Mouse (Mus musculus) liver, embryonic 14.5 days (tissue): ENCODE data around the gene Parp12. TPM values are rescaled to one million over a fixed set of nuclear protein-coding genes. Genes with fewer than 3 reads are reported as not detected.

Experiments used
- ATAC-seq: fragments of 200-750 bp; cut with Nextera tagmentation; 2 replicates; pipeline ENCODE4 v1.8.0; 2017; ENCODE audit warnings: moderate number of reproducible peaks, mild to moderate bottlenecking, moderate library complexity; ENCODE audit not compliant: insufficient read depth
- DNase-seq, 3 experiments: peaks; one replicate each; pipeline ENCODE4 v3.0.0-alpha.2; 2012 to 2013; ENCODE audit warnings: low read depth in 3 of 3, low spot score in 3 of 3
- H3K27ac ChIP-seq: fragments of 300-500 bp; sonication (generic); 2 replicates; pipeline ENCODE4 v1.5.1; 2014; ENCODE audit warnings: moderate library complexity, mild to moderate bottlenecking, control low read depth, inconsistent platforms
- H3K27me3 ChIP-seq: fragments of 300-500 bp; sonication (generic); 2 replicates; pipeline ENCODE4 v1.6.1; 2014; ENCODE audit warnings: mild to moderate bottlenecking, low read length, moderate library complexity; ENCODE audit not compliant: control insufficient read depth, insufficient read depth
- H3K36me3 ChIP-seq: fragments of 300-500 bp; sonication (generic); replicated peaks from 2 replicates; pipeline ENCODE4 v1.6.1; 2014; ENCODE audit warnings: low read depth; ENCODE audit not compliant: control insufficient read depth, insufficient read depth
- H3K4me1 ChIP-seq, 2 experiments: fragments of 200-500 bp in 1 of 2; fragments of 300-500 bp in 1 of 2; sonication (generic) in 1 of 2; replicated peaks; 2 replicates each; pipeline ENCODE4 v1.6.1; 2012 to 2014; ENCODE audit warnings: antibody characterized with exemption in 1 of 2, inconsistent platforms in 1 of 2, low read length in 1 of 2; ENCODE audit not compliant: control insufficient read depth in 2 of 2, insufficient read depth in 2 of 2
- H3K4me2 ChIP-seq: fragments of 300-500 bp; sonication (generic); 2 replicates; pipeline ENCODE4 v1.6.1; 2014; ENCODE audit warnings: low read depth, mild to moderate bottlenecking, control low read depth, moderate library complexity
- H3K4me3 ChIP-seq, 2 experiments: fragments of 200-500 bp in 1 of 2; fragments of 300-500 bp in 1 of 2; sonication (generic) in 1 of 2; 2 replicates each; pipeline ENCODE4 v1.5.1; 2012 to 2014; ENCODE audit warnings: low read depth in 2 of 2, low read length in 2 of 2, mild to moderate bottlenecking in 2 of 2, control low read depth in 1 of 2, inconsistent platforms in 1 of 2, moderate library complexity in 1 of 2; ENCODE audit not compliant: insufficient read depth in 1 of 2
- H3K9ac ChIP-seq: fragments of 300-500 bp; sonication (generic); replicated peaks from 2 replicates; pipeline ENCODE4 v1.6.1; 2014; ENCODE audit warnings: mild to moderate bottlenecking, control low read depth, moderate library complexity
- H3K9me3 ChIP-seq: fragments of 300-500 bp; sonication (generic); 2 replicates; pipeline ENCODE4 v1.6.1; 2016; ENCODE audit warnings: low read length, mixed read lengths; ENCODE audit not compliant: control insufficient read depth
- CTCF ChIP-seq: IDR thresholded peaks from 2 replicates; pipeline ENCODE4 v1.5.1; 2016; ENCODE audit warnings: antibody characterized with exemption, low read depth, control low read depth
- EP300 ChIP-seq: IDR thresholded peaks from 2 replicates; pipeline ENCODE4 v1.6.1; 2016; ENCODE audit warnings: antibody characterized with exemption, low read depth
- WGBS: fragments of 180-500 bp; shearing (Covaris S2); extraction: QIAGEN DNeasy Blood & Tissue Kit; methylation state at CpG from one replicate; pipeline ENCODE4 v1.1.7; 2014; ENCODE audit not compliant: insufficient replicate concordance; 5-methylcytosine and 5-hydroxymethylcytosine counted together
- polyA plus RNA-seq, 2 experiments: library from polyadenylated mRNA; depleted of rRNA in 1 of 2; stranded (reverse) in 1 of 2; unstranded in 1 of 2; fragments of >200 nt; fragmentation: Nextera tagmentation in 1 of 2; extraction: Ambion mirVana in 1 of 2; gene quantifications; 2 replicates each; pipeline versions ENCODE4 v1.2.1 to v1.2.3; 2012 to 2014

The Parp12 gene
- polyA plus RNA-seq, 2 experiments = 2.8 to 4.3 TPM

- WGBS = 44% methylated on average over 4 of the region's 4 CpGs
- no peak for ATAC-seq
- TF ChIP-seq CTCF (no peak), EP300 (no peak)
- peaks cover 5% of the 10 kb centered on the region for H3K36me3 ChIP-seq
- no peak overlapping the region for H3K4me3 ChIP-seq
- no peaks in the 10 kb centered on the region for H3K4me1 ChIP-seq
- H3K9ac ChIP-seq = no peak overlapping the region
- no peak overlapping the region for H3K4me2 ChIP-seq
- no peaks in the 10 kb centered on the region for H3K9me3 ChIP-seq
- DNase-seq = no peak
- no peak overlapping the region for H3K27ac ChIP-seq
- no peaks in the 10 kb centered on the region for H3K27me3 ChIP-seq
Measured at GRCm38 (mm10) chr6:39131480-39131879, 13.3 kb upstream of the Parp12 start.

DNA sequence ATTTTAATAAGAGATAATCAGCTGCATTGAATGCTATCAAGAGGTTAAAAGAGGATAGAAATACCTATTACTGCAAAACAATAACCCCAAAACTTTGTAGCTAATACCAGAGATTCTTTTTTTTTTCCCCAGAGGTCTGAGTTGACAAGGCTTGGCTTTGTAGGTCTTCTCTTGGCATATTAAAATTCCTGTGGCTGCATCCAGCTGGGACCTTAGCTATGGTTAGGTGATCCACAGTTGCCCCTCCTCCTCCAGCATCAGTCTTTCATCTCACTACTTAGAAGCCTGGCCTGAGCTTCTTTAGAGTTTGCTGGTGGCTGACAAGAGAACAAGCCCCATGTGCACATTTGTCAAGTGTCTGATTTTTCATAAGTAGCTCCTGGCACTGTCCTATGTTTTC lies 6.6 kb upstream of the Parp12 start:
- no peak overlapping the region for H3K9ac ChIP-seq
- ATAC-seq = no peak
- no peak overlapping the region for H3K27ac ChIP-seq
- TF ChIP-seq CTCF = no peak
- no peak for TF ChIP-seq EP300
- H3K4me1 ChIP-seq = no peaks in the 10 kb centered on the region
- no peaks in the 10 kb centered on the region for H3K36me3 ChIP-seq
- peaks cover 3% of the 10 kb centered on the region; the same call in 1 of the 2 replicates for H3K27me3 ChIP-seq
- DNase-seq = no peak
- no peaks in the 10 kb centered on the region for H3K9me3 ChIP-seq
- H3K4me2 ChIP-seq = no peak overlapping the region
- no peak overlapping the region for H3K4me3 ChIP-seq

DNA sequence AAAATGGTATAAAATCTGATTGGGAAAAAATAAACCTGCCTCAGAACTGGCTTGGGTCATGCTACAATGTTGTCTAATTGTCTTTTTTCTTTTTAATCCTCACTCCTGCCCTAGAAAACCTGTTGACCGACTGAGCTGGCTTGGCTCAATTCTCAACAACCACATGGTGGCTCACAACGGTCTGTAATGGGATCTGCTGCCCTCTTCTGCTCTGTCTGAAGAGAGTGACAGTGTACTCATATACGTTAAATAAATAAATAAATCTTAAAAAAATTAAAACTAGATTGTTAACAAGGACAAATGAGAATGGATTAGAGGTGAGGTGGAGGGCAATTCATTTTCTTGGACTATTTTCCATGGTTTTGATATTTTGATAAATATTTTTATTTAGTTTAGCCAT lies 2.5 kb upstream of the Parp12 start:
- Histone ChIP-seq H3K9ac (no peak overlapping the region), H3K9me3 (0 out of 2 replicates have a peak, but pooled peaks cover 2% of the 10 kb centered on the region), H3K4me2 (no peak overlapping the region), H3K27ac (no peak overlapping the region), H3K36me3 (no peaks in the 10 kb centered on the region), H3K27me3 (peaks cover 42% of the 10 kb centered on the region), H3K4me1 (peaks cover 0 to 5% of the 10 kb centered on the region in 2 experiments; a peak in 1 of 4 replicates), H3K4me3 (no peak overlapping the region)
- no peak for ATAC-seq
- 37% methylated on average over 3 of the region's 3 CpGs for WGBS
- no peak for DNase-seq
- TF ChIP-seq CTCF = no peak
- TF ChIP-seq EP300 = no peak

GRCm38 (mm10) chr6:39118456-39118881 lies 320 bp upstream of the Parp12 start:
- WGBS = 10% methylated on average over 49 of the region's 49 CpGs
- Histone ChIP-seq H3K4me2 (peak overlapping the region; percentile 68), H3K36me3 (no peaks in the 10 kb centered on the region), H3K4me3 (peak overlapping the region; percentile 76 to 80), H3K9me3 (0 out of 2 replicates have a peak, but pooled peaks cover 2% of the 10 kb centered on the region), H3K27me3 (peaks cover 44% of the 10 kb centered on the region), H3K9ac (peak overlapping the region; percentile 70), H3K4me1 (peaks cover 0 to 5% of the 10 kb centered on the region in 2 experiments; a peak in 1 of 4 replicates), H3K27ac (no peak overlapping the region)
- TF ChIP-seq EP300 (no peak), CTCF (no peak)
- DNase-seq (no peak), ATAC-seq (no peak)

- no peak for DNase-seq
- no peak overlapping the region for H3K4me2 ChIP-seq
- no peak for TF ChIP-seq EP300
- no peak for TF ChIP-seq CTCF
- ATAC-seq = no peak
- peaks cover 44% of the 10 kb centered on the region for H3K27me3 ChIP-seq
- no peak overlapping the region for H3K4me3 ChIP-seq
- H3K9me3 ChIP-seq = 0 out of 2 replicates have a peak, but pooled peaks cover 2% of the 10 kb centered on the region
- no peaks in the 10 kb centered on the region; the same call in 1 of the 2 replicates for H3K36me3 ChIP-seq
- H3K27ac ChIP-seq = no peak overlapping the region
- 39% methylated on average over 1 of the region's 1 CpGs for WGBS
- peaks cover 0 to 5% of the 10 kb centered on the region in 2 experiments; a peak in 1 of 4 replicates for H3K4me1 ChIP-seq
- no peak overlapping the region for H3K9ac ChIP-seq
Measured at GRCm38 (mm10) chr6:39115438-39115837, 2.7 kb downstream of the Parp12 start.

- no peaks in the 10 kb centered on the region for H3K9me3 ChIP-seq
- no peak overlapping the region for H3K4me2 ChIP-seq
- peaks cover 0 to 5% of the 10 kb centered on the region in 2 experiments; a peak in 1 of 4 replicates for H3K4me1 ChIP-seq
- TF ChIP-seq EP300 (no peak), CTCF (no peak)
- H3K4me3 ChIP-seq = no peak overlapping the region
- no peak for ATAC-seq
- WGBS = 62% methylated on average over 3 of the region's 3 CpGs
- no peak overlapping the region for H3K27ac ChIP-seq
- H3K27me3 ChIP-seq = peaks cover 25% of the 10 kb centered on the region
- no peaks in the 10 kb centered on the region; the same call in 1 of the 2 replicates for H3K36me3 ChIP-seq
- no peak for DNase-seq
- H3K9ac ChIP-seq = no peak overlapping the region
Measured at GRCm38 (mm10) chr6:39113141-39113540, 5.0 kb downstream of the Parp12 start.
